Mouse (Mus musculus) hindbrain, embryonic 12.5 days (tissue): ENCODE measurements around the gene Agbl3. TPM values are rescaled to one million over a fixed set of nuclear protein-coding genes. Genes with fewer than 3 reads are reported as not detected.

Source experiments
- ATAC-seq: fragments of 200-750 bp; cut with Nextera tagmentation; 2 replicates; pipeline ENCODE4 v1.8.0; 2017; ENCODE audit warnings: moderate TSS enrichment; ENCODE audit not compliant: low FRiP score
- H3K27ac ChIP-seq: fragments of 300-500 bp; sonication (generic); 2 replicates; pipeline ENCODE4 v1.5.1; 2016; ENCODE audit warnings: mild to moderate bottlenecking
- H3K27me3 ChIP-seq: fragments of 300-500 bp; sonication (generic); 2 replicates; pipeline ENCODE4 v1.6.1; 2016; ENCODE audit warnings: mild to moderate bottlenecking
- H3K36me3 ChIP-seq: fragments of 300-500 bp; sonication (generic); 2 replicates; pipeline ENCODE4 v1.6.1; 2016; ENCODE audit warnings: mild to moderate bottlenecking
- H3K4me1 ChIP-seq: fragments of 300-500 bp; sonication (generic); 2 replicates; pipeline ENCODE4 v1.6.1; 2016
- H3K4me2 ChIP-seq: fragments of 300-500 bp; sonication (generic); replicated peaks from 2 replicates; pipeline ENCODE4 v1.6.1; 2016; ENCODE audit warnings: mild to moderate bottlenecking
- H3K4me3 ChIP-seq: fragments of 300-500 bp; sonication (generic); 2 replicates; pipeline ENCODE4 v1.5.1; 2016; ENCODE audit warnings: mild to moderate bottlenecking
- H3K9ac ChIP-seq: fragments of 300-500 bp; sonication (generic); 2 replicates; pipeline ENCODE4 v1.6.1; 2016; ENCODE audit warnings: mild to moderate bottlenecking, moderate library complexity
- H3K9me3 ChIP-seq: fragments of 300-500 bp; sonication (generic); replicated peaks from 2 replicates; pipeline ENCODE4 v1.6.1; 2016; ENCODE audit warnings: mild to moderate bottlenecking
- WGBS: fragments of 180-500 bp; shearing (Covaris S2); methylation state at CpG from one replicate; pipeline ENCODE4 v1.1.7; 2016; 5-methylcytosine and 5-hydroxymethylcytosine counted together
- polyA plus RNA-seq: library from polyadenylated mRNA; unstranded; fragments of >200 nt; fragmentation: Nextera tagmentation; extraction: Ambion mirVana; gene quantifications from 2 replicates; pipeline ENCODE4 v1.2.1, GENCODE M21; 2016

The Agbl3 gene
- polyA plus RNA-seq, 1 experiment from 2014 or later = 8.9 TPM

DNA sequence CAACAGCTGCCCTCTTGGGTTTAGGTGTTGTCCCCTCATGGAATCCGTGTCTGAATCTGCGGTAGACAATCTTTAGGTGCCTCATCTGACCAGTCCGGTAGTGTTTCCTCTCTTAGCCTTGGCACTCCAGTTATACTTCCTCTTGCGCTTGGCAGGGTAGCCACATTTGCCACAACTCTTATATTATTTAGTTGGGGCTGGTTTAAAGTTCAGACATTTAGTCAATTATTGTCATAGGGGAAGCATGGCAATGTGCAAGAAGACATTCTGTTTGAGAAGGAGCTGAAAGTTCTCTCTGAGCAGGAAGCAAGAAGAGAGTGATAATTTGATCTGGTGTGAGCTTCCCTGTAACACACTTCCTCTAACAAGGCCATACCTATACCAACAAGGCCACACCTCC is 30.4 kb downstream of the Agbl3 start:
- Histone ChIP-seq H3K4me1 (no peaks in the 10 kb centered on the region), H3K9me3 (no peaks in the 10 kb centered on the region), H3K27ac (no peak overlapping the region), H3K9ac (no peak overlapping the region), H3K27me3 (no peaks in the 10 kb centered on the region), H3K36me3 (no peaks in the 10 kb centered on the region), H3K4me3 (no peak overlapping the region), H3K4me2 (no peak overlapping the region)
- no peak for ATAC-seq
- WGBS = 95% methylated on average over 4 of the region's 4 CpGs

DNA sequence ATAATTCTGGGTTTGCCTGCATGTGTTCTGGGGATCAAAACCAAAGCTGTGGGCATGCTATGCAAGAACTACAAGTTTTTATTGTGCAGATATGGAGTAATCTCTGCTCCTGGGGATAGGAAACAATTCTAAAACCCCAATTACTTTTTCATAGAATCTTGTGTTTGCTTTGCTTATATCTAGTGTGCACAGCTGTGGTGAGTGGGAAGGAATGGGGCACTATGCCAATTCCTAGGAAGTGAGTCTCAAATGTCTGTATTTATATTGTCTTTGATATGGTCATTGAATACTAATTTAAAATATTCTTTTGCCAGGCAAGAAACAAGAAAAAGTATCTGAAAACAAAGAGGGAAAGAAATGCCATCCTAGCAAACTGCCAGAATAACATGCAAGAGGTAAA is 44.2 kb downstream of the Agbl3 start:
- no peak overlapping the region for H3K27ac ChIP-seq
- no peak for ATAC-seq
- H3K4me1 ChIP-seq = no peaks in the 10 kb centered on the region
- H3K27me3 ChIP-seq = no peaks in the 10 kb centered on the region
- H3K9me3 ChIP-seq = no peaks in the 10 kb centered on the region
- H3K4me2 ChIP-seq = no peak overlapping the region
- H3K9ac ChIP-seq = no peak overlapping the region
- H3K4me3 ChIP-seq = no peak overlapping the region
- H3K36me3 ChIP-seq = no peaks in the 10 kb centered on the region

DNA sequence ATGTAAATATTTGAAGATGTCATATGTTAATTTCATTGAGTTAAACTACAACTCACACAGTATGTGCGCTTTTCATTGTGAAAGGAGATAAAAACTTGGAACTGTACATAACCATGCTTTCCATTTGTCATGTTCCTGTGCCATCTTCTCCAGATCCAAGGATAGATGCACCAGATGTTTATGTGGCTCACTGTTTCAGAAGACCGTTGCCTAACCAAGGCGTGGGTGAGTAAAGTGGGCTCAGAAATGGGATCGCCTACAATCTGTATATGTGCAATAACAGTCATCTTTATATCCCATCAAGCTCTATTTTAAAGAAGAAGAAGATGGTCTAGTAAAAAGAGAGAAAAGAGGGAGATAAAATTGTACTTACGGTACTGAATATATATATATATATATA is 52.1 kb downstream of the Agbl3 start:
- H3K9me3 ChIP-seq = no peaks in the 10 kb centered on the region
- H3K9ac ChIP-seq = no peak overlapping the region
- no peaks in the 10 kb centered on the region for H3K27me3 ChIP-seq
- no peaks in the 10 kb centered on the region for H3K36me3 ChIP-seq
- 93% methylated on average over 5 of the region's 5 CpGs for WGBS
- no peaks in the 10 kb centered on the region for H3K4me1 ChIP-seq
- no peak overlapping the region for H3K4me3 ChIP-seq
- no peak overlapping the region for H3K27ac ChIP-seq
- no peak overlapping the region for H3K4me2 ChIP-seq
- no peak for ATAC-seq

DNA sequence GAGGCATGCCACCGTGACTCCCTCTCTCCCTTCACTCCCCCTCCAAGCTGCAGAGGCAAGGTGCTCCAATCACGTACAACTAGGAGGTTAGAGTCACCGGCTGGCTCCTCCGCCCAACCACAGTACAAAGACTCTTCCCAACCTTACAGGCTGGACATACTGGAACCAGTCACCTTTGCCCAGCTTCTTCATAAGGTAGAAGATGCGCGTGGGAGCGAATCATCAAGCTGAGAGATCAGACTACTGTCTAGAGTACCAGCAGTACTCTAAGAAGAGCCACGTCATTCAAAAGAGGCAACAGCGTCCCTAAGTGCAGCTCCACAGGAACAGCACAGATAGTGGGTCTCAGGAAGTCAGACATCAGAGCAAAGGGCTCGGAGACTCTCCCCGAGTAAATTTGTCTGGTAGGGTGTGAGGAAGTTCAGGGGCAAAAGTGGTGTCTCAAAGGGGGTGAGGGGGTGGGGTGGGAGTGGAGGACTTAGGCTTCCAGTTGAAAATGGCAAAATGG is 81.4 kb downstream of the Agbl3 start:
- no peaks in the 10 kb centered on the region for H3K9me3 ChIP-seq

DNA sequence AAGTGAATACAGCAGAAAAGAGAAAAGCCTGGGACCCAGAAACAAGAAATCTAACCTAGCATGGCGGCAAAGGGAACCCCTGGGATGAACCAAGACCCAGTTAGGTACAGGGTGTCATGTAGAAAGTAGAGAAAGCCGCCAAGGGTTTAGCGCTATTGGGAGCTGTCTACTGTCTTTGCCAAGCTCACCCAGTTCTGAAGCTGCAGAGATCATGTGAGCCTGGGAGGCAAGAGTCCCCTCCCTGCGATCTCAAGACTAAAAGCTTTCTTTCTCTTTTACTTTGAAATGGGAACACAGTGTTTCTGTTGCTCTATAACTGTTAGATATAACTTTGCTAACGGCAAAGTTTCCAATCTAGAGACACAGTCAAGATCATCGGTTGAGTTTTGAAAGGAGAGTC is 82.1 kb downstream of the Agbl3 start:
- Histone ChIP-seq H3K4me2 (no peak overlapping the region), H3K9ac (no peak overlapping the region), H3K4me3 (no peak overlapping the region), H3K4me1 (peaks cover 3% of the 10 kb centered on the region; the same call in 1 of the 2 replicates), H3K27me3 (no peaks in the 10 kb centered on the region), H3K36me3 (no peaks in the 10 kb centered on the region), H3K9me3 (no peaks in the 10 kb centered on the region), H3K27ac (no peak overlapping the region)
- ATAC-seq = no peak
- WGBS = 92% methylated on average over 6 of the region's 6 CpGs

More for the DNA sequence above, 81.4 kb downstream of the Agbl3 start:
- H3K9ac ChIP-seq = no peak overlapping the region
- H3K36me3 ChIP-seq = no peaks in the 10 kb centered on the region
- WGBS = 94% methylated on average over 11 of the region's 11 CpGs
- no peak overlapping the region for H3K4me3 ChIP-seq
- ATAC-seq = no peak
- H3K4me1 ChIP-seq = no peaks in the 10 kb centered on the region
- no peak overlapping the region for H3K27ac ChIP-seq
- H3K27me3 ChIP-seq = no peaks in the 10 kb centered on the region
- H3K4me2 ChIP-seq = no peak overlapping the region

DNA sequence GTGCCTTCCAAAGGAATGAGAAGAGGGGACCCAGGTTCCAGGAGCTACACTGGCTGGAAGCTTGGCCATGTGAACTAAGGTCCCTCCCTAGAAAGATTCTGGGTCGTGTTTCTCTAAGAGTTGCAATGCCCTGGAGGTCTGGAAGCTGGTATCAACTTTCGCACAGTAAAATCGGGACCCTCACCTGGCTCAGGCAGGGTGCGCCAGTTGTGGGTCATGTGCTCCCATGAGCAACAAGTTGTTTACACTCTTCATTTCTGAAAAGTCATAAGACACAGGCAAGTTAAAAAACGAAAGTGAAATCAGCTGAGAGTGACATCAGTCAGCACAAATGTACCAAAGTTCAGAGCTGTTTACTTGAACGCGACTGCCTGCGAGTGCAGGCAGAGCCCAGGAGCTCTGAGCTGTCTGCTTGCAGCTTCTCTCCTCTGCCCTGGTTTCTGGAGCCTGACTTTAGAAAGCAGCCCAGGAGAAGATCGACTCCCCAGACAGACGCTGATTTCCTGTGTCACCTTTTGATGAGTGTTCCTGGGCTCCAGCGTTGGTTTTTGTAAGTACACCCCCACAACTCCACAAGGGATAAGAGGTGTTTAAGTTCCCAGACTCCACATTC is 82.7 kb downstream of the Agbl3 start, which contains the start of gene Tmem140:
TSS of gene Tmem140 (plus strand) at position 356 of the 613 bp plus-strand sequence.
- ATAC-seq = no peak
- WGBS = 50% methylated on average over 11 of the region's 11 CpGs
- Histone ChIP-seq H3K4me3 (no peak within 1 kb of the TSS), H3K27ac (no peak within 1 kb of the TSS), H3K36me3 (no peaks in the 10 kb centered on the region), H3K9me3 (no peaks in the 10 kb centered on the region), H3K27me3 (no peaks in the 10 kb centered on the region), H3K4me1 (peaks cover 3% of the 10 kb centered on the region; the same call in 1 of the 2 replicates), H3K4me2 (0 out of 2 replicates have a peak within 1 kb of the TSS, but pooled peaks have one; percentile 13), H3K9ac (no peak within 1 kb of the TSS)

DNA sequence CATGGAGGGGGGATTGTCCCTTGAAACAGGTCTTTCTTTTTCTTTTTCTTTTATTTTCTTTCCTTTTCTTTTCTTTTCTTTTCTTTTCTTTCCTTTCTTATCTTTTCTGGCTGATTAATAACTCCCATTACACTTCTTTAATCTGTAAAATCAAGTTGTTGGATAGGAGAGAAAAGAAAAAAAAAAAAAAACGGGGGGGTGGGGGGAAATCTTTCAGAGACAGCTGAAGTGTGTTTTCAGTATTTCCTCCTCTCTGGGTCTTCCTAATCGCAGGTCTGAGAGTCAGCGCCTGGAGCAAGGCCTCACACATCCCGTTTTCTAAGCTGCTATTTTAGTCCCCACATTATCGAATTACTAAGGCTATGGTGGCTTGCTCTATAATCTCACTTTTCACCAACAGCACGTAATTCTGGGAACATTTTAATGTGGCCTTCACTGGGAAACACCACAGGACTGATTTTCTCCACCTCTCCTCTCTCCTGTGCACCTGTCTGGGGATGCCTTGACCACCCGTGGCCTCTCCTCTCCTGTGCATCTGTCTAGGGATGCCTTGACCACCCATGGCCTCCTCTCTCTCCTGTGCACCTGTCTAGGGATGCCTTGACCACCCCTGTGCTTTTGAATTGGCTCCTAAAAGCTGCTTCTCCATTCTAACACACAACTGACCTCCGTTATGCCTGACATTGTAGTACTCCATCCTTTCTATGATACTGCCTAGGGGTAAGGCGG is 83.7 kb downstream of the Agbl3 start:
- 77% methylated on average over 9 of the region's 9 CpGs for WGBS
- H3K27ac ChIP-seq = no peak overlapping the region
- H3K36me3 ChIP-seq = no peaks in the 10 kb centered on the region
- H3K4me1 ChIP-seq = peaks cover 3% of the 10 kb centered on the region; the same call in 1 of the 2 replicates
- H3K9ac ChIP-seq = no peak overlapping the region
- no peaks in the 10 kb centered on the region for H3K9me3 ChIP-seq
- no peak for ATAC-seq
- H3K4me3 ChIP-seq = no peak overlapping the region
- H3K4me2 ChIP-seq = no peak overlapping the region
- no peaks in the 10 kb centered on the region for H3K27me3 ChIP-seq

DNA sequence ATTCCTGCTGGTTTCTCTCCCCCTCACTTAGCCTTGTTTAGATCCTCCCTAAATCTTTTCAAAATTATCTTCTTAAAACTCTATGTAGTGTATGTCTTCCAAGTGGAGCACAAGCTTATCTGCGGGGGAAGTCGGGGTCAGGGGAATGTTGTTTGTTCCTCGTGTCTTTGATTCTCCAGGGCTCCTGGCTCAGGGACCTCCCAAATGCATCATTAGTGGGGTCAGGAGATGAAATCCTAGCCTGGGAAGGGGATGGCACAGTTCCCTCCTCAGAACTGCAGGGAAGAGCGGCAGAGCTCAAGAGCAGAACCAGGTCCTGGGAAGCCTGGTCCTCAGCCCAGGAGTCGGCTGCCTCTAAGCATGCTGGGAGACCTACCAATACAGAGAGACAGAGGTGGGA is 85.0 kb downstream of the Agbl3 start:
- Histone ChIP-seq H3K9me3 (no peaks in the 10 kb centered on the region), H3K9ac (no peak overlapping the region), H3K4me2 (no peak overlapping the region), H3K36me3 (no peaks in the 10 kb centered on the region), H3K27ac (no peak overlapping the region), H3K27me3 (no peaks in the 10 kb centered on the region), H3K4me1 (peaks cover 3% of the 10 kb centered on the region; the same call in 1 of the 2 replicates), H3K4me3 (no peak overlapping the region)
- no peak for ATAC-seq
- WGBS = 73% methylated on average over 5 of the region's 5 CpGs

DNA sequence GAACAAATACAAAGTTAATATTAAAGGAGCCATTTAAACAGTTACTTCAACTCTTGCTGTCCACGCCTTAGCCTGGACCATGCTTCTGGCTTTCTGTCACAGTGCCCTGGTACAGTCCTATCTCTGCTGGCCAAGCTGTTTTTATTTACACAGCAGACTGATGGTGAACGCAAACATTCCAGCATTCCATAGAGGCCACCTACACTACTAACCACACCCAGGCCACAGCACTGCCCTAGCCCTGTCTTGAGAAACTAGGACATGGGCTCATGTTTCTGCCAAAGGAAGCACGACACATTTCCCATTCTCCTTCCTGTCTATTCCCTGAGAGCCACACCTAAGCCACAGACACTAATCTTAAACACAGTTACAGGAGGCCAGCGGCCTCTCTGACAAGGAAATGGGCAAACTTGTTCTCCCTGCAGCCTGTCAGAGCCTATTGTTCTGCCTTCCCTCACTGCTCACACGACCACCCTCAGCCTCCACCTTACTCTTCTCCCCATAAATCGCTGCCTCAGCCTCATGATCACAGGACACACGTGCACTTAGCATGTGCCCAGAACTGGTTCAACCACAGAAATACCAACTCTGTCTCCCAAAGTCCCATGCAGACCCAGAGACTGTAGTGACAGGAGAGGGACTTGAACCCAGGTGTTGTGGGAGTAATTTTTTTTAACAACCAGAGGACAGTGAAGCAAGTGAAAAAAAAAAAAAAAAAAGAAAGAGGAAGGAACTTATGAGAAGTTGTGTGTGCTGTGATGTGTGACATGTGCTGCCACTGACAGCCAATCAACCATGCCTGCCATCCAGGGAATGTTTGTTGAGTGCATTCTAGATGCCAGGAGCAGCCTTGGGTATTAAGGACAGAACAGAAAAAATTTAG is 85.7 kb downstream of the Agbl3 start:
- Histone ChIP-seq H3K9ac (no peak overlapping the region), H3K36me3 (no peaks in the 10 kb centered on the region), H3K4me2 (no peak overlapping the region), H3K27me3 (no peaks in the 10 kb centered on the region), H3K27ac (no peak overlapping the region), H3K4me1 (peaks cover 3% of the 10 kb centered on the region; the same call in 1 of the 2 replicates), H3K9me3 (no peaks in the 10 kb centered on the region), H3K4me3 (no peak overlapping the region)
- WGBS = 65% methylated on average over 7 of the region's 7 CpGs
- ATAC-seq = no peak

DNA sequence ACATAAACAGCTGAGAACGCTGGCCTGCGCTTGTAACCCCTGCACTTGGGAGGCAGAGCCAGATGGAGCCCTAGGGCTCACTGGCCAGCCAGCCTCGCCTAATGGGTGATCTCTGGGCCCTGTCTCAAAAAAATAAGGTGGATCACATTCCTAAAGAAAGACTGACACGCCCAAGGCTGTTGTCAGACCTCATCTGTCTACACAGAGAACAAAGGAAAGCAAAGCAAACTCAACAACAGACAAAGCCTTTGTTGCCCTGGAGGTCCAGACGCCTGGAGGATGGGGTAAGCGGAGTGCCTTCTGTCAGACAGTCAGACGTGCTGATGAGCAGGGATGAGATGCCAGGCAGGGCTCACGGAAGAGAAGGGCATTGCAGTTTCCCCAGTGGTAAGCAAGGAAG is 86.6 kb downstream of the Agbl3 start:
- WGBS = 29% methylated on average over 8 of the region's 8 CpGs
- peaks cover 3% of the 10 kb centered on the region; the same call in 1 of the 2 replicates for H3K4me1 ChIP-seq
- H3K27me3 ChIP-seq = no peaks in the 10 kb centered on the region
- no peak overlapping the region for H3K4me2 ChIP-seq
- no peak for ATAC-seq
- 0 out of 2 replicates have a peak overlapping the region, but pooled peaks have one; percentile 8 for H3K9ac ChIP-seq
- H3K27ac ChIP-seq = no peak overlapping the region
- H3K4me3 ChIP-seq = no peak overlapping the region
- no peaks in the 10 kb centered on the region for H3K36me3 ChIP-seq
- no peaks in the 10 kb centered on the region for H3K9me3 ChIP-seq

DNA sequence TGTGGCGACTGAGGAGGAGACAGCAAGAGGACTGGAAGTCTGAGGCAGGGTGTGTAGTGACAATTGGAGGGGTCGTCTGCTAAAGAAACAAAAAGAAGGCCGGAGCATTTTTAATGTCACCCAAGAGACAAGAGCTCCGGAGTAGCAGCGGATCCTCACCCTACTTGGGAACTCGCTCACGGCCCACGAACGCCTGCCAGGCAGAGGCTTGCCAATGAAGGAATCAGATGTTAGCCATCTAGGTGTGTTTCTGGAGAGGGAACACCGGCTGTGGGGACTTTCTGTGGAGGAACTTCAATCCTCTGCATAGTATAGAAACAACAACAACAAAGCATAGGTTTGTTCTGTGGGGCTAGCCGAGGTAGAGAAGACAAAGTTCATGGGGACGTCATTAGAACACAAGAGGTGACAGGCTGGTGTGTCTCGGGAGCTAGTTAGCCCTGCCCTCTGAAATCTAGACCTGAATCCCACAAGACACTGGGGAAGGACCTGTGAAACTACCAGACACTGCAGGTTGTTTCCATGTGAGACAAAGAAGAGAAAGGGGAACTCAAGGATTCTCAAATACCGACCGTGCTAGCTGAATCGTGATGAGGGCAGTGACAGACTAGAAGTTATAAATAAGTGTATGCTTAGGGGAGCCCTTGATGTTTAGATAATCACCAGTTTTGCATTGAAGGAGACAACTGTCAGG is 87.2 kb downstream of the Agbl3 start:
- no peak overlapping the region for H3K4me3 ChIP-seq
- H3K9me3 ChIP-seq = no peaks in the 10 kb centered on the region
- WGBS = 65% methylated on average over 16 of the region's 16 CpGs
- ATAC-seq = no peak
- no peak overlapping the region for H3K4me2 ChIP-seq
- H3K9ac ChIP-seq = no peak overlapping the region
- H3K27ac ChIP-seq = no peak overlapping the region
- H3K27me3 ChIP-seq = no peaks in the 10 kb centered on the region
- peaks cover 3% of the 10 kb centered on the region; the same call in 1 of the 2 replicates for H3K4me1 ChIP-seq
- no peaks in the 10 kb centered on the region for H3K36me3 ChIP-seq
